Mouse (Mus musculus): Measurements from ENCODE around the gene Kdm4a. TPM values are rescaled to one million over a fixed set of nuclear protein-coding genes. Genes with fewer than 3 reads are reported as not detected.

The Kdm4a gene
- polyA plus RNA-seq, 1 experiment from 2014 or later, result 7.8 TPM

- peaks cover 24% of the 10 kb centered on the region for H3K4me1 ChIP-seq (replicated peaks)
- no peak overlapping the region for H3K4me2 ChIP-seq
- 88% methylated on average over 16 of the region's 16 CpGs for WGBS (ENCODE audit: insufficient replicate concordance)
- no peaks in the 10 kb centered on the region for H3K9me3 ChIP-seq (replicated peaks)
- peaks cover 64% of the 10 kb centered on the region for H3K36me3 ChIP-seq
- no peak overlapping the region for H3K4me3 ChIP-seq (replicated peaks)
- DNase-seq (no peak), ATAC-seq (ENCODE audit: low read depth) (no peak)
- H3K27me3 ChIP-seq, result no peaks in the 10 kb centered on the region
- no peak overlapping the region for H3K27ac ChIP-seq
- no peak overlapping the region for H3K9ac ChIP-seq
These were observed 42.0 kb downstream of the Kdm4a start for GRCm38 (mm10) chr4:118137857-118138256.

DNA sequence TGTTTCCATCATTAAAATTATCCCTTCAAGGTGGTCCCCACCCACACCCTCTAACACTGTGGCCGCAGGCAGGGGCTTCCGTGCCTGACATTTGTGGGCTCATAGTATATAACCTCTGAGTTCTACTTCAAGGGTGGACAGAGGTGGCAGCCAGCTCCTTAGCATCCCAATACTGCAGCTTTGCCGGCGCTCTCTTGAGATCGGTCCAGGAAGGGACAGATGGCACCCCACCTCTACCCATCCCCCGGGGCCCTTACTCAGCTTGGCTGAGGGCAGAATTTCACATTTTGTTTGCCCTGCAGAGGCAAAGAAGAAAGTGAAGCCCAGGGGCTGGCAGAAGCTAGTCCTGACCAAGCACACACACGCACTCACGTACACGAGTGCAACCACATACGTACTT is 42.5 kb downstream of the Kdm4a start:
- no peak overlapping the region for H3K9ac ChIP-seq
- H3K27me3 ChIP-seq, result no peaks in the 10 kb centered on the region
- H3K27ac ChIP-seq, result no peak overlapping the region
- DNase-seq (no peak), ATAC-seq (ENCODE audit: low read depth) (no peak)
- H3K36me3 ChIP-seq, result peaks cover 58% of the 10 kb centered on the region
- no peaks in the 10 kb centered on the region for H3K9me3 ChIP-seq (replicated peaks)
- H3K4me2 ChIP-seq, result no peak overlapping the region
- H3K4me3 ChIP-seq (replicated peaks), result no peak overlapping the region
- H3K4me1 ChIP-seq (replicated peaks), result peaks cover 25% of the 10 kb centered on the region
- WGBS (ENCODE audit: insufficient replicate concordance), result 90% methylated on average over 10 of the region's 10 CpGs

GRCm38 (mm10) chr4:118135414-118135813 is 44.4 kb downstream of the Kdm4a start:
- peaks cover 41% of the 10 kb centered on the region for H3K36me3 ChIP-seq
- peaks cover 30% of the 10 kb centered on the region for H3K4me1 ChIP-seq (replicated peaks)
- DNase-seq, result no peak
- peak overlapping the region; percentile 91 for H3K9ac ChIP-seq
- H3K27ac ChIP-seq, result peak overlapping the region; percentile 44; the same call in 1 of the 2 replicates
- peak overlapping the region; percentile 95 for H3K4me2 ChIP-seq
- H3K27me3 ChIP-seq, result no peaks in the 10 kb centered on the region
- no peaks in the 10 kb centered on the region for H3K9me3 ChIP-seq (replicated peaks)
- WGBS (ENCODE audit: insufficient replicate concordance), result 98% methylated on average over 1 of the region's 1 CpGs
- no peak for ATAC-seq (ENCODE audit: low read depth)
- peak overlapping the region; percentile 95 for H3K4me3 ChIP-seq (replicated peaks)

GRCm38 (mm10) chr4:118134485-118135365 is 45.1 kb downstream of the Kdm4a start, which contains the start of gene St3gal3:
St3gal3 (minus strand) TSS chr4:118134914.
- peaks cover 30% of the 10 kb centered on the region for H3K4me1 ChIP-seq (replicated peaks)
- ATAC-seq (ENCODE audit: low read depth) (peak; percentile 99), DNase-seq (peak; percentile 92)
- H3K9ac ChIP-seq, result peak within 1 kb of the TSS; percentile 91
- H3K9me3 ChIP-seq (replicated peaks), result no peaks in the 10 kb centered on the region
- H3K27ac ChIP-seq, result peak within 1 kb of the TSS; percentile 48
- H3K36me3 ChIP-seq, result peaks cover 34% of the 10 kb centered on the region
- H3K4me3 ChIP-seq (replicated peaks), result peak within 1 kb of the TSS; percentile 95
- under 1% methylated on average over 70 of the region's 84 CpGs for WGBS (ENCODE audit: insufficient replicate concordance)
- peak within 1 kb of the TSS; percentile 95 for H3K4me2 ChIP-seq
- H3K27me3 ChIP-seq, result no peaks in the 10 kb centered on the region

- no peak overlapping the region for H3K4me3 ChIP-seq (replicated peaks)
- 83% methylated on average over 5 of the region's 5 CpGs for WGBS (ENCODE audit: insufficient replicate concordance)
- H3K36me3 ChIP-seq, result peaks cover 4% of the 10 kb centered on the region; the same call in 1 of the 2 replicates
- H3K4me1 ChIP-seq (replicated peaks), result peaks cover 36% of the 10 kb centered on the region
- no peak overlapping the region for H3K9ac ChIP-seq
- H3K27ac ChIP-seq, result no peak overlapping the region
- no peaks in the 10 kb centered on the region for H3K9me3 ChIP-seq (replicated peaks)
- H3K4me2 ChIP-seq, result no peak overlapping the region
- DNase-seq, result no peak
- no peaks in the 10 kb centered on the region for H3K27me3 ChIP-seq
- no peak for ATAC-seq (ENCODE audit: low read depth)
These were observed 48.5 kb downstream of the Kdm4a start for GRCm38 (mm10) chr4:118131329-118131728.

DNA sequence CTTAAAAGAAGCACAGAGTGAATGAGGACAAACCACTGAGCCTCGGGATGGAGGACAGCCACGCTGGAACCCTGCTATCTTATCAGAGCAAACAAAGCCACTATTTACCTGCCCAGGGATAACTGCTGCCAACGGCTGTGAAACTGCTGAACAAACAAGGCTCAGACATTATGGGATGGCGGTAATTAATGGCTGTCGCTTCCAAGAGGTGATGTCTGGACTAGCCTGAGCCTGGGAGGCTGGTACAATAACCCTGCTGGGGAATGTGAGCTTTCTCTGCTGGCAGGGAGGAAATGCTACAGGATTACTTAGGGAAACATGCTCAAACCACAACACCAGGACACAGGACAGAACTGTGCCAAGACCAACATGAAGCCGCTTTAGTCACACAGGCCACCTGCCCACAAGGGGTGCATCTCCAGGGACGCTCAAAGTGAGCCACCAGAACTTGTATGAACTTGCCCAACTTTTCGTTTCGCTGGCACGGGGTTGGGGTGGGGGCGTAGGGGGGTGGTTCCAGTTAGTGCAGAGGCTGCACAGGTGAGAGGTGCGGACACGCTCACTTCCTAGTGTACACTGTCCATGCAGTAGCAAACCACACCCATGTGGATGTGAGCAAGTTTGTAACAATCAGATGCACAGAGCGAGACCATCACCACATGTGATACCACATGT is 56.7 kb downstream of the Kdm4a start:
- Histone ChIP-seq H3K9me3 (replicated peaks) (no peaks in the 10 kb centered on the region), H3K27me3 (no peaks in the 10 kb centered on the region), H3K4me2 (no peak overlapping the region), H3K4me1 (replicated peaks) (peaks cover 23% of the 10 kb centered on the region), H3K9ac (no peak overlapping the region), H3K27ac (no peak overlapping the region), H3K36me3 (no peaks in the 10 kb centered on the region), H3K4me3 (replicated peaks) (no peak overlapping the region)
- 65% methylated on average over 14 of the region's 14 CpGs for WGBS (ENCODE audit: insufficient replicate concordance)
- DNase-seq (no peak), ATAC-seq (ENCODE audit: low read depth) (peak; percentile 68)

GRCm38 (mm10) chr4:118122078-118122477 is 57.8 kb downstream of the Kdm4a start:
- Histone ChIP-seq H3K27ac (no peak overlapping the region), H3K36me3 (no peaks in the 10 kb centered on the region), H3K4me3 (replicated peaks) (no peak overlapping the region), H3K4me2 (no peak overlapping the region), H3K9ac (no peak overlapping the region), H3K9me3 (replicated peaks) (no peaks in the 10 kb centered on the region), H3K27me3 (no peaks in the 10 kb centered on the region), H3K4me1 (replicated peaks) (peaks cover 17% of the 10 kb centered on the region)
- WGBS (ENCODE audit: insufficient replicate concordance), result 72% methylated on average over 10 of the region's 10 CpGs
- DNase-seq (no peak), ATAC-seq (ENCODE audit: low read depth) (peak; percentile 57)

DNA sequence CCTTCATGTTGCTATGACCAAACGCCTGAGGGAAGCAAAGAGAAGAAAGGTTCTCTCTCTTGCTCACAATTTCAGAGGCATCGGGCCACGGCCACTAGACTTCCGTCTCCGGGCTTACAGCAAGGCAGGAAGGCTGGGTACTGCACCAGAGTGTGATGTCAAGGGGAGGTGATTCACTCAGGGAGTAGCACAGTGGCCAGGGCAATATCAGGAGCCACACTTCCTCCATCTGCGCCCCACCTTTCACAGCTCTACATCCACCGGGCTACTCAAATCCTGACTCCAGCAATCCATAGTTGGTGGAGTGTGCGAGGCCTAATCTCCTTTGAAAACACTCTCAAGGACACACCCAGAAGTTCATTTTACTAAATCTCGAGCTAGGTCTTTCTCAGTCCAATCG is 62.3 kb downstream of the Kdm4a start:
- no peak overlapping the region for H3K9ac ChIP-seq
- WGBS (ENCODE audit: insufficient replicate concordance), result 76% methylated on average over 10 of the region's 10 CpGs
- H3K4me1 ChIP-seq (replicated peaks), result peaks cover 28% of the 10 kb centered on the region
- no peaks in the 10 kb centered on the region for H3K36me3 ChIP-seq
- ATAC-seq (ENCODE audit: low read depth), result no peak
- DNase-seq, result no peak
- H3K27ac ChIP-seq, result no peak overlapping the region
- no peak overlapping the region for H3K4me3 ChIP-seq (replicated peaks)
- H3K27me3 ChIP-seq, result no peaks in the 10 kb centered on the region
- H3K4me2 ChIP-seq, result no peak overlapping the region
- no peaks in the 10 kb centered on the region for H3K9me3 ChIP-seq (replicated peaks)

DNA sequence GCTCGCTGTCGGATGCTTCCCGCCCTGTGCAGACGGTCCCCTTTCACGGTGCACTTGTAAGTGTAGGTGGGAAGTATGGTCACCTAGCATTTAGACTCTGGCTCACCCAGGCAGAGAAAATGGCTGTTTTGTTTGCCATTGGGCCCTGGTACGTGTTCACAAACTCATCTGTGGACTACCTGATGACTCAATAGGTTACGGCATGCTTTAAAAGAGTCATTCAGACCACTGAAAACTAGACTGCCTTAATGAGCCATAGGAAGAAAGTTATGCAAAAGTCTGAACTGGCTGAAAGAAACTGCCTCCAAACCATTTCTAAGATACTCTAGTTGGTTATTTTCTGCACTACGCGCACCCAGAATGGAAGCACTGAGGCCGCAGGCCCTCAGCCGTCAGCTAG is 63.7 kb downstream of the Kdm4a start:
- 86% methylated on average over 11 of the region's 11 CpGs for WGBS (ENCODE audit: insufficient replicate concordance)
- ATAC-seq (ENCODE audit: low read depth) (no peak), DNase-seq (no peak)
- Histone ChIP-seq H3K27ac (no peak overlapping the region), H3K9me3 (replicated peaks) (no peaks in the 10 kb centered on the region), H3K36me3 (no peaks in the 10 kb centered on the region), H3K4me1 (replicated peaks) (peaks cover 26% of the 10 kb centered on the region), H3K9ac (no peak overlapping the region), H3K4me3 (replicated peaks) (no peak overlapping the region), H3K27me3 (no peaks in the 10 kb centered on the region), H3K4me2 (no peak overlapping the region)

GRCm38 (mm10) chr4:118115132-118115531 is 64.7 kb downstream of the Kdm4a start:
- no peak overlapping the region for H3K4me3 ChIP-seq (replicated peaks)
- no peak overlapping the region for H3K27ac ChIP-seq
- no peak for DNase-seq
- 0 out of 2 replicates have a peak, but pooled peaks have one; percentile 39 for ATAC-seq (ENCODE audit: low read depth)
- H3K36me3 ChIP-seq, result no peaks in the 10 kb centered on the region
- peaks cover 27% of the 10 kb centered on the region for H3K4me1 ChIP-seq (replicated peaks)
- no peak overlapping the region for H3K4me2 ChIP-seq
- 36% methylated on average over 7 of the region's 7 CpGs for WGBS (ENCODE audit: insufficient replicate concordance)
- no peaks in the 10 kb centered on the region for H3K9me3 ChIP-seq (replicated peaks)
- no peak overlapping the region for H3K9ac ChIP-seq
- no peaks in the 10 kb centered on the region for H3K27me3 ChIP-seq

- no peaks in the 10 kb centered on the region; the same call in 1 of the 2 replicates for H3K9me3 ChIP-seq (replicated peaks)
- no peaks in the 10 kb centered on the region for H3K27me3 ChIP-seq
- H3K4me3 ChIP-seq (replicated peaks), result no peak overlapping the region
- H3K4me1 ChIP-seq (replicated peaks), result peaks cover 47% of the 10 kb centered on the region
- H3K4me2 ChIP-seq, result no peak overlapping the region
- H3K9ac ChIP-seq, result no peak overlapping the region
- 64% methylated on average over 12 of the region's 12 CpGs for WGBS (ENCODE audit: insufficient replicate concordance)
- DNase-seq, result no peak
- no peak overlapping the region for H3K27ac ChIP-seq
- H3K36me3 ChIP-seq, result peaks cover 5% of the 10 kb centered on the region; the same call in 1 of the 2 replicates
- no peak for ATAC-seq (ENCODE audit: low read depth)
These were observed 67.2 kb downstream of the Kdm4a start for GRCm38 (mm10) chr4:118112601-118113000.

Data from liver, embryonic 13.5 days (tissue).